Mouse (Mus musculus) thymus, postnatal 10 days (tissue): ENCODE measurements around the gene Herc4.
"Not testable (repeated sequence)": the region's sequence is repeated elsewhere in the genome, so short reads cannot be mapped to it uniquely, and the experiment has no call there.

ENCODE experiments used
- DNase-seq, 2 experiments: peaks; one replicate each; pipeline ENCODE4 v3.0.0; 2021; ENCODE audit warnings: low spot score in 2 of 2

Herc4 gene

DNA sequence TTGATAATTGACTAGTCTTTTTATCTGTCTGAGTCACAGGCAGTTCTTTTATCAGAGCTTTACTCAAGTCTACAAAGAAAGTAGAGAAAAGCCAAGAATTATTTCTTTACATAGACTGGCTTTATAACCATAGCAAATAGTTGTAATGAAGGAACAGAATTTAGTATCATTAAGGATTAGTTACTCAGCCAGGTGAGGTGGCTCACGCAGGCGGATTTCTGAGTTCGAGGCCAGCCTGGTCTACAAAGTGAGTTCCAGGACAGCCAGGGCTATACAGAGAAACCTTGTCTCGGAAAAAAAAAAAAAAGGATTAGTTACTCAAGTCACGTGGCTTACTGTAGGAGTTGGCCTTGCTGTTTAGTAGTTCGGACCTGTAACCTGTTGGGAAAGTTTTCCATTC, 4.8 kb downstream of the Herc4 start:
- no peak for DNase-seq

DNA sequence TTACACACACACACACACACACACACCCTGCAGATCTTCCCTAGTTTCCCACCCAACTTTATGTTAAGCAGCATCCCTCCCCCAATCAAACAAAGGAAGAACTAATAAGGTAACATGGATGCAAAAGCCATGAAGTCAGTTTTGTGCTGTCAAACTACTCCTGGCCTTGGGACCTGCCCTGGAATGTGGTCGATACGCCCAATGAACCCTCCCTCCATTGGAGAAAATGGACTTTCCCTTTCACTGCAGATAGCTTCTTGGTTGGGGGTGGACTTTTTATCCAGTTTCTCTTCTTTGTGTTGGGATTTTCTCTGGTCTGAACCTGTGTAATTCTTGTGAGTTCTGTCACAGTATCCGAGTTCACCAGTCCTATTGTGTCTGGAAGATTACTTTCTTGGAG, 15.1 kb downstream of the Herc4 start:
- DNase-seq, result no peak

DNA sequence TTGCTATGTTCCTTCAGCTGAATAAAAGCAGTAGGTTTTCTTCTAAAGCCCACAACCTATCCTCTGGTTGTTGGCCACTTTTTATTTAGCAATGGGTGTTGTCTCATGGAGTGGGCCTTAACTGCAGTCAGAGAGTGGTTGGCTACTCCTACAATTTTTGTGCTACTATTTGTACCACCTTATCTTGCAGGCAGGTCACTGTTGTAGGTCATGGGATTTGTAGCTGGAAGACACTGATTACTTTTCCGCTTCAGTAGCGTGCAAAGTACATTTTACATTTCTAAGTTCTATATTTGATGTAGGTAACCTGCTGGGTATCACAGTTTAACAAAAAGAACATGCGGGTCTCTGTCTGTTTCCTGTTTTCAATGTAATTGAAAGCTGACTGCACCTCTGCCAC, 15.7 kb downstream of the Herc4 start:
- DNase-seq, result no peak

DNA sequence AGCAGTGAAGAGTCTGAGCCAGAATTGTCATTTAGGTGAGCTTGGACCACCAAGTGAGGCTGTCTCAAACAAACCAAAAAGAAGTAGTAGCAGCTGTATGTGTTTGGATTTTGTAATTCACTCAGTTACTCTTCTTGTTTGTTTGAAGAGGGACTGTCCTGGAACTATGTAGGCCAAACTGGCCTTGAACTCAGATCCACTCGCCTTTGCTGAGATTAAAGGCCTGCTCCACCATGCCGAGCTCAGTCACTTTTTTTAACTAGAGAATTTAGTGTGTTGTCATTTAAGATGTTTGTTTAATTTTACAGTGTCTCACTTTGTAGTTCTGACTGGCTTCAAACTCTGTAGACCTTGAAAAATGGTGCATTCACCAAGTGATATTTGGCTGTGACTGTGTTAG, 24.3 kb downstream of the Herc4 start:
- DNase-seq, result no peak

DNA sequence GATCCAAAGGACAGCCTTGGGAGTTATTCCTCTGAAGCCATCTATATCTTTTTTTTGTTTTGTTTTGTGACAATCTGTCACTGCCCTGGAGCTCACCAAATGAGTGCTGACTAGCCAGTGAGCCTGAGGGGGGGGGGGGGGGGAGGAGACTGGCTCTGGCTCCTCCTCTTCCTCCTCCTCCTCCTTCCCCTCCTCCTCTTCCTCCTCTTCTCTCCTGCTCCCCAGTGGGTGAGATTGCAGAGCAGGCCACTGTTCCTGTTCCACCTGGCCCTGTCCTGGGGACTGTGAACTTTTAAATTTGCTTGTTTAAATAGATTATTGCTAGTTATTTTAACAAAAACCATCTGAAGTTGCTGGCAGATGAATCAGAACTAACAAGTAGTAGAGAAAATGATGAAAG, 28.8 kb downstream of the Herc4 start:
- no peak for DNase-seq

DNA sequence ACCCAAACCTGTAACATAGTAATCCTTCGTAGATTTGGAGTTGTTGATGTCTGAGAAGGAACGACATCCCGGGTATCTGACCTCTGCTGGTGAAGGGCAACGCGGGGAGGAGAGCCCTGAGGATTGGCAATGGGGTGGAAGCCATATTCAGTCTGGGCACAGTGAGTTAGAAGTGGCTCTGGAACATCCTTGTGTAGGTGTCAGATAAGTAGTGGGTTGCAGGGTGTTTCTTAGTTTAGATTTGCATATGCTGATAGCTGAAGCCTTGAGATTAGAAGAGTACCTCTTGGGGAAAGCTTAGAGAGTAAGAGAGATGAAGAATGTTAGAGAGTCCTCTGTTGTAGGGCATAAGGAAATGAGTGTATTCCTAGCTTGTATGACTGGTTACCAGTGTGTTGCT, 29.3 kb downstream of the Herc4 start:
- DNase-seq, result no peak

DNA sequence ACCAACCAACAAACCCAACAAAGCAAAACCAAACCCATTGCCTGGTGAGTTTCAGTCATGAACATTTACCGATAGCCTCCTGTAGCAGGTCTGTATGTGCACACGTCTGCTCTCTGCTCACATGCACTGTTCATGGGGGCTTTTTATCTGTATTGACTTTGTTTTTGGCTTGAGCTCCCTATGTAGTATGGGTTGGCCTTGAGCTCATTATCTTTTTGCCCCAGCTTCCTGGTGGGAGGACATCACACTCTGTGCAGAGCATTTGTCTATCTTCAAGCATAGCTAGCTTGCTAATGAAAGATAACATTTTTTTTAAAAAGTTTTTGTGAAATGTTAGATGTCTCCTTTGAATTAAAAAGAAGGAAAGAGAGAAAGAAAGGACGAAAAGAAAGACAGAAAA, 33.4 kb downstream of the Herc4 start:
- DNase-seq, result no peak

DNA sequence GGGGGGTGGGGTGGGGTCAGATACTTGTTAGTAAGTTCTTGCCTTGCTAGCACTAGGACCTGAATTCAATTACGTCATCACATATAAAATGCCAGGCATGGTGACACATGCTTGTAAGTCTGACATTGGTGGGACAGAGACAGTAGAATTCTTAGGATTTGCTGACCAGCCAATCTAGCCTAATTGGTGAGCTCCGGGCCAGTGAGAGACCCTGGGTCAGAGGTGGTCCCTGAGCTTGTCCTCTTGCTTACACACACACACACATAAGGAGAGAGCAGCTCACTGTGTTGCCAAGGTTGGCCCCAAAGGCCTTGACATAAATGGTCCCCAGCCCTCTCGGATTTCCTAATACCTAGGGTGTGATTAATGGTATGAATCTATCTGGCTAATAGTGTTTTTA, 36.2 kb downstream of the Herc4 start:
- DNase-seq, result no peak

DNA sequence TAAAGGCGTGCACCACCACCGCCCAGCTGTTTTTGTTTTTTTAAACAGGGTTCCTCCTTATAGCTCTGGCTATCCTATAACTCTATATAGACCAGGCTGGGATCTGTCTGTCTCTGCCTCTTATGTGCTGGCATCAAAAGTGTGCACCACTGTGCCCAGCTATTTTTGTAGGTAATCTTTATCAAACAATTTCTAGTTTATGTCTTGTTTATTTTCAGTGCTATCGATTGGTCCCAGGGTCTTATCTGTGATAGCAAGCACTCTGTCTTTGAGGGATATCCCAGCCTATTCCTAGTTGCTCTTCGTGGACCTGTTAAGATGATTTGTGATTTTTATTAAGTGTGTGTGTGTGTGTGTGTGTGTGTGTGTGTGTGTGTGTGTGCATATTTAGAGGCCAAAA, 38.8 kb downstream of the Herc4 start:
- no peak for DNase-seq

DNA sequence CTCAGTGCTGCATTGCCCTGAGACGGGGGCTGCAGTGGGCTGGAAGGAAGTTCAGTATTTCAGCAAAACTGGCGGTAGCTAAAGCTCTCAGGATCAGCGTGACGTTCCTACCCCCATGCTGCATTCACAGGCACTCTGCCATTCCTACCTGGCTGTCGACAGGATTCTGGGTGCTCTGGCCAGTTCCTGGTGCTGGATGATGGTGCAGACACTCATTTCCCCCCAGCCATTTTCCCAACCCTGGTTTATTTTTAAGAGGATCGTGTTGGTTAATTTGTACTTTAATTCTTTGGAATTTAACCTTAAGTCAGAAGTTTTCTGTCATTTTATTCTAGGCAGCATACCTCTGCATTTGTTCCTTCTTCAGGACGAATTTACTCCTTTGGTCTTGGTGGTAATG, 39.2 kb downstream of the Herc4 start:
- DNase-seq, result no peak

DNA sequence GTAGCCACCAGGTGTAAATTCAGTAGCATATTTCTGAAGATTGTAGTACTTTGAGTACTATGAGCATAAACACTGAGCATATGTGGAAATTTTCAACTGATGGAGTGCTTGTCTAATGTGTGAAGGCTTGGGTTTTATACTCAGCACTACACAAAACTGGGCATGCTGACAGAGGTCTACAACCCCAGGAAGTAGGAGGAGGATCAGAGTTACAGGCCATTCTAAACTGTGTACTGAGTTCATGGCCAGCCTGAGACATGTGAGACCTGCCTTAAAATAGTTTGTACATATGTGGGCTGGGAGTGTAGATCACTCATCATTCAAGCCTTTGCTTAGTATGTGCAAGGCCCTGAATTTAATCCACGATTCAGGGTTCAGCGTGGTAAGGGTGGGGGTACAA, 58.7 kb downstream of the Herc4 start:
- DNase-seq, result no peak

DNA sequence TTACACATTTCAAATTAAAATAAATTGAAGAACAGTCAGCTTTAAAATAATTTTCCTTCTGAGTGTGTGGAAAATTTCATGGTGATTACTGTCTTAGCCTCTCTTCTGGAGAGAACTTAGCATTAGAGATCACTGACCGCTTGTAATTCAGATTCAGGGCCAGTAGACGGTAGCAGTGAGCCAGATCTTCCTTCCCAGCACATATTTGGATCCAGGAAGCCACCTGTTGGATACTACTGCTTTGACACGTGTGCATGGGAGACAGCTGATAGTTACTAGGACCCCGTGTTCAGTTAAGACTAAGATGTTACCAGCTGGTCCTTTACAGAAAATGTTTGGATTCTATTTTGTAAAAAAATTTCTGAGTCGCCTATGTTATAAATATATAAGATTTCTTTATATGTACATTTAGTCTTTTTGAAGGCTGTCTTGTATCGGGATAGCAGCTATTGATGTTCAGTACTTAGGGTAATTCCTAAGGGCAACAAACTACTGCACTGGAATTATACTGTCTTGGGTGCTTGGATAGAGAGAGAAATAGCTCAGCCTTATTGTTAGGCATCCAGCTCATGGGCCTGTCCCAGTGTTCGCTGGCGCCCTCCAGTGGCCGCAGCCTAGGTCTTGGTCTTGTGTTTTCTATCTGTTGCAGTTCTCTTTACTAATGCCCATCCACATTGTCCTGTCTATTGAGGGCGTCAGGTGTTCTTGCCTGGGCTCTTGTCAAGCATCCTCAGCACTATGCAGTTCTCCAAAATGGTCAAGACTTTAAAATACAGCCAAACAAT, 65.2 kb downstream of the Herc4 start:
- DNase-seq, result peak; percentile 40 to 80

DNA sequence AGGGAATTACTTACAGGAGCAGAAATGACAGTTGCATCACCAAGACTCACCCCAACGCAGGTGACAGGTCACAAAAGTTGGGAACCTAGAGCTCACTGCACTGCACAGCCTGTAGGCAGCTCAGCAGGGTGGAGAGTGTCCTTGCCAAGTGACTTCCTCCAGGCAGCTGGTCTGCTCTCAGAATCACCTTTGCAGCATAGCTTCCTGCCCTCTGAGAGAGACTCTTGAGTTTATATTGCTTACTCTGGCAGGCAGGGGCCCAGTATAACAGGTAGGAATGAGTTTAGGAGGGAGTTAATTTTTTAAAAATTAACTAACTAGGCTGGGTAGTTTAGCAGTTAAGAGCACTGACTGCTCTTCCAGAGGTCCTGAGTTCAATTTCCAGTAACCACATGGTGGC, 70.1 kb downstream of the Herc4 start:
- no peak for DNase-seq

DNA sequence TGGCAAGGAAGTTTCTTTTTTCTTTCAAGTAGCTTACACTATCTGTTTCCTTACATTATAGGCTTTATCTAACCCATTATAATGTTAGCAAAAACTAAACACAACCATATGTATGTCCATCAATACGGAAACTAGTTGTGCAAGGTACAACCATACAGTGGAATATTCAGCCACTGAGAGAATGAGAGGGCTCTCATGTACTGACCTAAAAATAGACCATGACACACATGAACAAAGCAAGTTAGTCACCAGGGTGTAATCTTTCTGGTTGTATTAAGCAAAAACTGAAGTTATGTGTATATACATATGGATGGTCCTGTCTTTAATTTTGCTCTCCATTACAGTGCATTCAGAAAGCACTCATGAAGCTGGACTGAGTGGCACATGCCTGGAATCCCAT, 83.5 kb downstream of the Herc4 start:
- DNase-seq, result no peak

DNA sequence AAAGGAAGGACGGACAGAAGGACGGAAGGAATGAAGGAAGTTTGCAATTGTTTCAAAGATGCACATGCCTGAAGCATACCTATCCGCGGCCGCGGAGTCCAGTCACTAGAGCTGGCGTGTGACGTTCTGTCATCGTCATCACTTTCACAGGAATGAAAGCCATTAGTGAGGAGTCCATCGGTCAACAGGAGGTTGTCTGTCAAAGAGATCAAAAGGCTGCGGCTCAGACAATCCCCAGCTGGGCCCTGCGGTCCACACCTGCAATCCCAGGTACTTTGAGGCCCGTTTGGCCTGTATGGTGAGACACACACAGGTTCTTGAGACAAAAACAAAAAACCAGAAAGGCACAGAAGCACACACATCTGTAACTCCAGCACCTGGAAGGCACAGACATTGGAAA, 93.3 kb downstream of the Herc4 start:
- DNase-seq, result no peak

DNA sequence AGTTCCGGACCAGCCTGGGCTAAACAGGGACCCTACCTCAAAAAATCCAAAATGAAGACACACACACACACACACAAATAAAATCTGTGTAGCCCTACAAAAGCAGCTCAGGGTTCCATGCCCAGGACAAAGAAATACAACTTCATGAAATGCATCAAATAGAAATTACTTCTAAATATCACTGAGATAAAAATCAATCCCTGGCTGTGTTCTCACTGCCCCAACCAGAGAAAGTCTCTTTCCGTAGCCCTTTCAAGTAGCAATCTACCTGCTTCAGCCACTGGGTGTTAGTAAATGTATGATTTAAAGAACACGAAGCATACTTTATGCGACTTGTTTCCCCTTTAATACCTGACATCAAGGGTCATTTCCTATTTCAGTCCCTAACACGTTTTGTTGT, 93.7 kb downstream of the Herc4 start:
- DNase-seq, result no peak

DNA sequence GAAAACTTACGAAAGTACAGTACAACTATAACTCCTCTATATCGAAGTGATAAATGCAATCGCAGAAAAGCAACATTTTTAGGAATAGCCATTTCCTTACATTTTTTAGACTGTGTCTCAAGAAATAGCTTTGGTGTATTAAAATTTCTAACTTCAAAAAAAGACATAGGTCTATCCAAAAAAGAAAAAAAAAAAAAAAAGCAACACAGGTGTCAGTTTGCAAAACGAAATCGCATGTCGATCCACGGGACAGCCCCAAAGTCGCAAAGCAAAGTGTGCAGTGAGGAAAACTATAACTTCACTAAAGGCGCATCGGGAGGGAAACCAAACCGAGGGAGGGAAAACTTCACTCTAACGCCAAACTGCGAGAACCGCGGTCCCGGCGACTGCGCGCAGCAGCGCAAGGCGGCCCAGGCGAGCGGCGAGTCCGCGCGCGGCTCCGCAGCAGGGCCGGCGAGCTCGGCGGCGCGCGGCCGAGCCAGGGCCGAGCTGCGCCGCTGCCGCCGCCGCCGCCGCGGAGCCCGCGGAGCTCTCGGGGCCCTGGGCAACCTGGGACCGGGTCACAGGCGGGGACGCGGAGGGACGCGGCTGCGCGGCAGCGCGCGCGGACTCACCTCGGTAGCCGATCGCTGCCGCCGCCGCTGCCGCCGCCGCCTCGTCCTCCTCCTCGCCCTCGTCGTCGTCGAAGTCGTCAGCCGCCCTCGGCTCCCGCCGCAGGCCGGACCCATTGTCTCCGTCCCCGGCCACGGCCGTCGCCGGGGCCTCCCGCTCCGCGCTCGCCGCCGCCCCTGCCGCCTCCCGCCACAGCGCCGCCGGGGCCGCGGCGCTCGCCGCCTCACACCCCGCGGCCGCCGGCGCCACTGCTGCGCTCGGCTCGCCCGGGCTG, 94.6 kb downstream of the Herc4 start:
- peak; percentile 30 to 52 for DNase-seq

DNA sequence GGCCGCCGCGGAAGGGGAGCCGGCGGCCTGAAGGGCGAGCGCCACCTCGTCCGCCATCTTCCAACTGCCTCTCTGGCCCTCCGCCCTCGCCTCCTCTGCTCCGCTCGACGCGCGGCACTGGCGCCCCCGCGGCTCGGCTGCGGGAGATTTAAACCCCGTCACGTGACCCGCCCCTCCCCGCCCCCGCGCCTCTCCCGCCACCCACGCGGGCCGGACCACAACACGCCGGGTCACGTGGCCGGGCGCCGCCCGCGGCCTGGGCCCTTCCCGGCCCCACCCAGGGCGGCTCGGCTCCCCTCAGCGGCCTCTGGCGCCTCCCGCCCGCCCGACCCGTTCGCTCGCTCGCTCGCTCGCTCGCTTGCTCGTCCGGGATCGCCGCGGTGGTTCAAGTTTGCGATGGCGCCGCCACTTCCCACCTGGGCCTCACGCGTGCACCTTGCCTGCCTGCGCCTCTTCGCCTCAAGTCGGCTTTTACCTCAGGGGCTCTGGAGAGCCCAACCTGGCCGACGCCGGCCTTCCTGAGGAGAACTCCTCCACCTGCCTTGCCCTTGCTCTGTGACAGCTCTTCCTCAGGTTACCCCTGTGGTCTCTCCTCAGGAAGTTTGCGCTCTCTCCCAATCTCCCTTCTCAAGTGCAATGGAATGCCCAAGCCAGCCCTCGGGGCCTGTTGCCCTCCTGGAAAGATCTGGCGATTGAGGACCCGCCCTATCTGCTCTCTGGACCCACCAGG, 95.5 kb downstream of the Herc4 start:
- DNase-seq, result peak; percentile 79 to 83

DNA sequence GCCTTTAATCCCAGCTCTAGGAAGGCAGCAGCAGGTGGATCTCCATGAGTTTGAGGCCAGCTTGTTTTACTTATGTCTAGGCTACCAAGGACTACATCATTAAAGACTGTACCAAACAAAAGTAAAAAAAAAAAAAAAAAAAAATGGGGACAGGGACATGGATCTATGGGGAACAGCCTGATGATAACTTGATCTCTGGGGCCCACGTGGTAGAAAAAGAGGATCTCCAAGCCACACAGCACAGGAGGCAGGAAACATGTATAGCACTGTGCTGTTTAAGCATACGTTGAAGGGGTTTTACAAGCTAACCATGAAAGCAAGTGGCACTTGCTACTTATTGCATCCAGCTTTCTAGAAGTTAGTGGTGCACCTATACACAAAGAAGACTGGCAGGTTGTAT, 97.7 kb downstream of the Herc4 start:
- DNase-seq, result no peak

DNA sequence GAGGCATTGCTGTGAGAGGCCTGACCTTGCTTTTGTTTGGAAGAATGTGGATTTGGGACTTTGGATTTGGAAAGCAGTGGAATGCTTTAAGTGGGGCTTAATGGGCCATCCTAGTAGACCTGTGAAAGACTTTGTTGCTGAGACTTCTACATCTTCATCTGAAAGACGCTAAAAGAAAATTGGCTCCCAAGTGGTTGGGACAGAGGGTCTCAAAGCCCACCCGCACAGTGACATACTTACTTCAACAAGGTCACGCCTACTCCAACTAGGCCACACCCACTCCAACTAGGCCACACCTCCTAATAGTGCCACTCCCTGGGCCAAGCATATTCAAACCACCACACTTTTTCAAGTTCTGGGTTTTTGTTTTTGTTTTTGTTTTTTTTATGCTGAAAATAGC, 101.1 kb downstream of the Herc4 start:
- DNase-seq, result no peak

DNA sequence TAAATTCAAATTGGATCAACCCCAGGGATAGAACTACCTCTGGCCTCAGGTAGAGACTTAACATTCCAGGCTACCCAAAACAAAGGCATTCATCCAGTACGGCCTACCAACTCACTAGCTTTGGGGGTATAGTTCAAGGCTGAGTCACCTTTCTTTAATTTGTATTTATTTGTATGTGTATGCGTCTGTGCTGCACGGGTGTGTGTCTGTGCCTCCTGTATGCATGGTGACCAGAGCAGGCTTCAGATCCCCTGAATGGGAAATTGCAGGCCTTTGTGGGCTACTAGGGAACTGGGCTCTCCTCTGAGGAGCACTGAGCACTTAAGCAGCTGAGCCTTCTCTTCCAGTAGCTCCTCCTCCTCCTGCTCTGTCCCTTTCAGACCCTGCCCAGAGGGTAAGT, 104.7 kb downstream of the Herc4 start:
- no peak for DNase-seq

DNA sequence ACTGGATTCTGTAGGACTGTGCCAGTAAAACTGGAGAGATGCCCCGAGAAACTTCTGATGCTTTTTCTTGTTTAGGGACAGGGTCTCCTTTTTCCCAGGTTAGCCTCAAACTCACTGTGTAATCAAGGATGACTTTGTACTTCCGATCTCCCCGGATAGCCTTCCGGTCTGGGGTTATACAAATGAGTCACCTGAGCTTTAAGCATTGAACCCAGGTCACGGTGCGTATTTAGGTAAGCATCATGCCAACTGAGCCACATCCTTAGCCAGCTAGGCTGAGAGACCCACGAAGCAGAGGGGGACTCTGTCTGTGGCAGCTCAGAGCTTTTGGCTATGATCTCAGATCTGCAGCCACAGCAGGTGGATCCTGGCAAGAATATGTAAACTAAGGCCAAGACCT, 107.1 kb downstream of the Herc4 start:
- DNase-seq, result no peak

DNA sequence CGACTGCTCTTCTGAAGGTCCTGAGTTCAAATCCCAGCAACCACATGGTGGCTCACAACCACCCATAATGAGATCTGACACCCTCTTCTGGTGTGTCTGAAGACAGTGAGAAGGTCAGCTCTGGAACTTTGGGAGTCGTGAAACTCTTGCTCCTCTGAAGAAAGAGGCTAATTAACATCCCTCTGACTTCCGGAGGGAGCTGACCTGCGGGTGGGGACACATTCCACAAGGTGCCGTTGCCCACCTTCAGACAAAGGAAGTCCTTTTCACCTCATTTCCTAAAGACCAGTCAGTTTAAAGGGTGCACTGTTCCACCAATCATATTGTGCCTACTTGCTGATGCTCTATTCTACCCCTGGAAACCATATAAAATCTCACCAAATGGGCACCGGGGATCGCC, 107.5 kb downstream of the Herc4 start:
- not testable (repeated sequence) for DNase-seq
